Mouse (Mus musculus): ENCODE results near the gene Srgap1.

GRCm38 (mm10) chr10:121737256-121737655, 309.9 kb downstream of the Srgap1 start:
- TF ChIP-seq CTCF (IDR thresholded peaks at IDR 0.05; ENCODE audit: control insufficient read depth, insufficient read depth, low read length) (no peak), POLR2A (IDR thresholded peaks at IDR 0.05; ENCODE audit: borderline replicate concordance, control insufficient read depth, low read depth, low read length) (no peak)
